Mouse (Mus musculus) embryonic facial prominence, embryonic 11.5 days (tissue): ENCODE measurements around the gene Spock2. TPM values are rescaled to one million over a fixed set of nuclear protein-coding genes. Genes with fewer than 3 reads are reported as not detected.
"Not testable (repeated sequence)": the region's sequence is repeated elsewhere in the genome, so short reads cannot be mapped to it uniquely, and the experiment has no call there.

ENCODE experiments used
- ATAC-seq: fragments of 200-750 bp; cut with Nextera tagmentation; replicated peaks from 2 replicates; pipeline ENCODE4 v1.8.0; 2017; ENCODE audit warnings: low read depth; ENCODE audit not compliant: insufficient number of reproducible peaks, low FRiP score, low TSS enrichment
- DNase-seq: peaks from one replicate; pipeline ENCODE4 v3.0.0-alpha.2; 2015; ENCODE audit warnings: low spot score
- H3K27ac ChIP-seq: fragments of 300-500 bp; sonication (generic); replicated peaks from 2 replicates; pipeline ENCODE4 v1.5.1; 2014; ENCODE audit warnings: mild to moderate bottlenecking, low read depth, low read length, control low read depth
- H3K27me3 ChIP-seq: fragments of 300-500 bp; sonication (generic); 2 replicates; pipeline ENCODE4 v1.6.1; 2014; ENCODE audit warnings: mild to moderate bottlenecking, low read length, moderate library complexity, mixed read lengths; ENCODE audit not compliant: control insufficient read depth, insufficient read depth
- H3K36me3 ChIP-seq: fragments of 300-500 bp; sonication (generic); replicated peaks from 2 replicates; pipeline ENCODE4 v1.6.1; 2014; ENCODE audit warnings: low read depth, mild to moderate bottlenecking, low read length, moderate library complexity, mixed read lengths; ENCODE audit not compliant: control insufficient read depth, insufficient read depth
- H3K4me1 ChIP-seq: fragments of 300-500 bp; sonication (generic); 2 replicates; pipeline ENCODE4 v1.6.1; 2014; ENCODE audit warnings: low read length, mixed read lengths; ENCODE audit not compliant: control insufficient read depth, insufficient read depth
- H3K4me2 ChIP-seq: fragments of 300-500 bp; sonication (generic); 2 replicates; pipeline ENCODE4 v1.6.1; 2014; ENCODE audit warnings: low read depth, mild to moderate bottlenecking, control low read depth, low read length, moderate library complexity
- H3K4me3 ChIP-seq: fragments of 300-500 bp; sonication (generic); 2 replicates; pipeline ENCODE4 v1.5.1; 2014; ENCODE audit warnings: low read depth, low read length, control low read depth
- H3K9ac ChIP-seq: fragments of 300-500 bp; sonication (generic); replicated peaks from 2 replicates; pipeline ENCODE4 v1.6.1; 2014; ENCODE audit warnings: mild to moderate bottlenecking, control low read depth, low read length
- H3K9me3 ChIP-seq: fragments of 300-500 bp; sonication (generic); replicated peaks from 2 replicates; pipeline ENCODE4 v1.6.1; 2016; ENCODE audit warnings: mild to moderate bottlenecking, low read length, inconsistent platforms, mixed read lengths; ENCODE audit not compliant: control insufficient read depth
- WGBS: fragments of 180-500 bp; shearing (Covaris S2); extraction: QIAGEN DNeasy Blood & Tissue Kit; methylation state at CpG from one replicate; pipeline ENCODE4 v1.1.7; 2014; 5-methylcytosine and 5-hydroxymethylcytosine counted together
- polyA plus RNA-seq: library from polyadenylated mRNA; unstranded; fragments of >200 nt; fragmentation: Nextera tagmentation; extraction: Ambion mirVana; gene quantifications from 2 replicates; pipeline ENCODE4 v1.2.1, GENCODE M21; 2014

Spock2 gene
- polyA plus RNA-seq, 1 experiment from 2014 or later: 4.8 TPM

- H3K27ac ChIP-seq: no peak overlapping the region
These were observed 14.6 kb downstream of the Spock2 start for GRCm38 (mm10) chr10:60120630-60121029.

GRCm38 (mm10) chr10:60124078-60124477 lies 18.1 kb downstream of the Spock2 start:
- WGBS: 59% methylated on average over 6 of the region's 6 CpGs
- Histone ChIP-seq H3K27ac (no peak overlapping the region), H3K9ac (no peak overlapping the region), H3K4me2 (no peak overlapping the region), H3K27me3 (no peaks in the 10 kb centered on the region), H3K4me3 (no peak overlapping the region), H3K36me3 (no peaks in the 10 kb centered on the region), H3K4me1 (no peaks in the 10 kb centered on the region), H3K9me3 (no peaks in the 10 kb centered on the region)
- DNase-seq: no peak
- no peak for ATAC-seq

More at GRCm38 (mm10) chr10:60120630-60121029, 14.6 kb downstream of the Spock2 start:
- no peaks in the 10 kb centered on the region for H3K27me3 ChIP-seq
- no peaks in the 10 kb centered on the region for H3K36me3 ChIP-seq
- H3K4me2 ChIP-seq: no peak overlapping the region
- no peaks in the 10 kb centered on the region for H3K9me3 ChIP-seq
- 82% methylated on average over 4 of the region's 4 CpGs for WGBS
- no peak for ATAC-seq
- no peak for DNase-seq
- H3K4me1 ChIP-seq: no peaks in the 10 kb centered on the region
- no peak overlapping the region for H3K4me3 ChIP-seq
- no peak overlapping the region for H3K9ac ChIP-seq

GRCm38 (mm10) chr10:60125529-60126327 lies 19.7 kb downstream of the Spock2 start:
- no peaks in the 10 kb centered on the region for H3K27me3 ChIP-seq
- 27% methylated on average over 19 of the region's 22 CpGs for WGBS
- peak; percentile 38 for DNase-seq
- H3K4me2 ChIP-seq: no peak overlapping the region
- no peaks in the 10 kb centered on the region for H3K4me1 ChIP-seq
- H3K9ac ChIP-seq: no peak overlapping the region
- no peak overlapping the region for H3K4me3 ChIP-seq
- no peak overlapping the region for H3K27ac ChIP-seq
- peak; percentile 54 for ATAC-seq
- H3K36me3 ChIP-seq: no peaks in the 10 kb centered on the region
- H3K9me3 ChIP-seq: no peaks in the 10 kb centered on the region

- Histone ChIP-seq H3K9me3 (no peaks in the 10 kb centered on the region), H3K4me2 (no peak overlapping the region), H3K4me3 (no peak overlapping the region), H3K27me3 (no peaks in the 10 kb centered on the region), H3K36me3 (no peaks in the 10 kb centered on the region), H3K27ac (no peak overlapping the region), H3K9ac (no peak overlapping the region), H3K4me1 (no peaks in the 10 kb centered on the region)
- DNase-seq: no peak
- WGBS: 87% methylated on average over 9 of the region's 9 CpGs
- no peak for ATAC-seq
These were observed 22.3 kb downstream of the Spock2 start for GRCm38 (mm10) chr10:60128287-60128686.

GRCm38 (mm10) chr10:60130504-60130903 lies 24.5 kb downstream of the Spock2 start:
- no peak overlapping the region for H3K4me2 ChIP-seq
- H3K4me3 ChIP-seq: no peak overlapping the region
- 79% methylated on average over 4 of the region's 4 CpGs for whole genome bisulfite sequencing
- H3K4me1 ChIP-seq: peaks cover 7% of the 10 kb centered on the region; the same call in 1 of the 2 replicates
- no peaks in the 10 kb centered on the region for H3K36me3 ChIP-seq
- H3K27ac ChIP-seq: no peak overlapping the region
- H3K9me3 ChIP-seq: no peaks in the 10 kb centered on the region
- H3K9ac ChIP-seq: no peak overlapping the region
- DNase-seq (no peak), ATAC-seq (no peak)
- no peaks in the 10 kb centered on the region for H3K27me3 ChIP-seq

- Histone ChIP-seq H3K4me3 (no peak overlapping the region), H3K4me1 (peaks cover 7% of the 10 kb centered on the region; the same call in 1 of the 2 replicates), H3K27me3 (no peaks in the 10 kb centered on the region), H3K27ac (no peak overlapping the region), H3K36me3 (no peaks in the 10 kb centered on the region), H3K4me2 (no peak overlapping the region), H3K9me3 (no peaks in the 10 kb centered on the region), H3K9ac (peak overlapping the region; percentile 14; the same call in 1 of the 2 replicates)
- peak; percentile 64 for DNase-seq
- ATAC-seq: no peak
- WGBS: 25% methylated on average over 6 of the region's 6 CpGs
These were observed 27.5 kb downstream of the Spock2 start for GRCm38 (mm10) chr10:60133501-60133900.

- Histone ChIP-seq H3K9me3 (no peaks in the 10 kb centered on the region), H3K36me3 (no peaks in the 10 kb centered on the region), H3K4me2 (no peak overlapping the region), H3K27me3 (no peaks in the 10 kb centered on the region), H3K9ac (no peak overlapping the region), H3K4me3 (no peak overlapping the region), H3K27ac (no peak overlapping the region), H3K4me1 (peaks cover 7% of the 10 kb centered on the region; the same call in 1 of the 2 replicates)
- ATAC-seq (no peak), DNase-seq (no peak)
- 40% methylated on average over 9 of the region's 9 CpGs for WGBS
These were observed 28.2 kb downstream of the Spock2 start for GRCm38 (mm10) chr10:60134201-60134600.

GRCm38 (mm10) chr10:60136010-60136409 lies 30.0 kb downstream of the Spock2 start:
- not testable (repeated sequence) for H3K4me2 ChIP-seq
- WGBS: 60% methylated on average over 1 of the region's 1 CpGs

More at GRCm38 (mm10) chr10:60136010-60136409, 30.0 kb downstream of the Spock2 start:
- H3K4me1 ChIP-seq, ATAC-seq, H3K9ac ChIP-seq, H3K9me3 ChIP-seq, H3K27me3 ChIP-seq, H3K36me3 ChIP-seq, DNase-seq, H3K4me3 ChIP-seq, H3K27ac ChIP-seq: not testable (repeated sequence)
